8 mouse cellular contexts compared by ENCODE assay signal in the genomic region with DNA sequence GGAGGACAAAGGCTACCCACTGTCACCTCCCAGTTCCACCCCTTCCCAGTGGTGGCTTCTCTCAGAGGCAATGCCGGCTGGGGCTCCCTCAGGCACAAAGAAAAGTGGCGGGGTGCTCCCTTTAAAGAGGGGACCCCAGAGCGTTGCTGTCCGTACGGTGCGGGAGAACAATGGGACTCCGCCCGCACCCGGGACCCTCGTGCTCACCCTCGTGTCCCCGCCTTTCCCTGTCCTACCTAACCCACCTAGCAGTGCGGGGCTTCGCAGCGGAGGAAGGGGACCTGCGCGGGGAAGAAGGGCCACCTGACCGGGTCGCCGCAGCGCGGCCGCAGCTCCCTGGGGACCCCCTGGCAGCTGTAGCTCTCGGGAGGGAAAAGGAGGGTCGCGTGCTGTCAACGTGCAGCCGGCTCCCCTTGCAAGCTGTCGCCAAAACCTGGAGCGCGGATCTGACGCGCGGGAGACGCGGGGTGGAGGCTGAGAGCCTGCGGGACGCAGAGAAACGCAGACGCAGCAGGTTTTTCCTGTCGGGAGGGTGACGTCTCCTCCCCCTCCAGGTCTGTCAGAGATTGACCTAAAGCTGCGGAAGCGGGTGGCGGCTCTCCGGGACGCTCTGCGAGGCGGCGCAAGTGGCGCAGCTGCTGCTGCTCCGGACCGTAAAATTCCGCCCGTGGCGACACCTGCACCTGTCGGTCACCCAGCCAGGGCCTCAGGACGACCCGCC. TPM values are rescaled to one million over a fixed set of nuclear protein-coding genes. Genes with fewer than 3 reads are reported as not detected.
DNase-seq lines count a peak whose midpoint lies in the region; ATAC-seq and TF ChIP-seq lines count a peak whose summit lies in the region.

No protein-coding gene starts in this region.

- H3K4me1 ChIP-seq in E14TG2a.4 (replicated peaks; ENCODE audit: low read depth, low read length) = peaks cover 27% of the 10 kb centered on the region
- peaks cover 3% of the 10 kb centered on the region; the same call in 1 of the 2 replicates for H3K4me1 ChIP-seq in forebrain, embryonic 14.5 days (ENCODE audit: control insufficient read depth, insufficient read depth, low read length)
- H3K4me1 ChIP-seq in lung, embryonic 14.5 days (ENCODE audit: insufficient read depth) = peaks cover 10% of the 10 kb centered on the region; the same call in 1 of the 2 replicates

- TF ChIP-seq CTCF in E14TG2a.4 (conservative IDR thresholded peaks at IDR 0.05; ENCODE audit: low read length) = no peak
- no peak for TF ChIP-seq CTCF in lung, embryonic 14.5 days (IDR thresholded peaks at IDR 0.05; ENCODE audit: low read depth)

- no peaks in the 10 kb centered on the region for H3K36me3 ChIP-seq in E14TG2a.4 (ENCODE audit: insufficient read depth, low read length)
- no peaks in the 10 kb centered on the region for H3K36me3 ChIP-seq in forebrain, embryonic 14.5 days (ENCODE audit: control insufficient read depth, insufficient read depth, low read length)
- 0 out of 2 replicates have a peak, but pooled peaks cover under 1% of the 10 kb centered on the region for H3K36me3 ChIP-seq in lung, embryonic 14.5 days (ENCODE audit: insufficient read depth)

- DNase-seq in cerebellum, adult 11 months = peak; percentile 78
- DNase-seq in forebrain, embryonic 14.5 days (ENCODE audit: low spot score) = peak; percentile 90
- DNase-seq in heart, postnatal 14 days = peak; percentile 72 to 73
- DNase-seq in layer of hippocampus, adult 8-10 months (ENCODE audit: low spot score in 2 of 2) = peak; percentile 35 to 42
- peak; percentile 78 for DNase-seq in lung, embryonic 14.5 days
- DNase-seq in testis, postnatal 10 days (ENCODE audit: low spot score) = peak; percentile 72

- peak; percentile 84 for ATAC-seq in forebrain, embryonic 14.5 days
- peak; percentile 42 for ATAC-seq in lung, embryonic 14.5 days (ENCODE audit: insufficient read depth)
- peak; percentile 54 for ATAC-seq in neutrophil, adult 5-6 weeks (ENCODE audit: extremely low read depth, insufficient number of reproducible peaks, low FRiP score, poor library complexity, severe bottlenecking)

- intact Hi-C loops in heart, postnatal 14 days (cut with DNase I) = loop anchor here (5.0 kb wide), 3 partner anchors 117 to 212 kb away; no protein-coding TSS in a partner anchor

- H3K27ac ChIP-seq in forebrain, embryonic 14.5 days (ENCODE audit: low read depth, low read length) = peak overlapping the region; percentile 91
- H3K27ac ChIP-seq in lung, embryonic 14.5 days (ENCODE audit: low read depth) = peak overlapping the region; percentile 87

- H3K4me3 ChIP-seq in E14TG2a.4 (replicated peaks; ENCODE audit: low read length) = peak overlapping the region; percentile 86
- H3K4me3 ChIP-seq in forebrain, embryonic 14.5 days (ENCODE audit: low read depth, low read length) = peak overlapping the region; percentile 68
- H3K4me3 ChIP-seq in lung, embryonic 14.5 days (ENCODE audit: low read depth, low read length) = peak overlapping the region; percentile 74

- peak overlapping the region; percentile 91 for H3K4me2 ChIP-seq in forebrain, embryonic 14.5 days (ENCODE audit: low read length)
- peak overlapping the region; percentile 100 for H3K4me2 ChIP-seq in lung, embryonic 14.5 days

- under 1% methylated on average over 59 of the region's 59 CpGs for WGBS in forebrain, embryonic 14.5 days
- under 1% methylated on average over 58 of the region's 59 CpGs for WGBS in lung, embryonic 14.5 days

- no peaks in the 10 kb centered on the region for H3K9me3 ChIP-seq in E14TG2a.4 (ENCODE audit: low read length)
- no peaks in the 10 kb centered on the region for H3K9me3 ChIP-seq in forebrain, embryonic 14.5 days (replicated peaks; ENCODE audit: control insufficient read depth, low read length)
- no peaks in the 10 kb centered on the region for H3K9me3 ChIP-seq in lung, embryonic 14.5 days (ENCODE audit: low read depth, low read length)

- peaks cover 59% of the 10 kb centered on the region for H3K27me3 ChIP-seq in E14TG2a.4 (ENCODE audit: insufficient read depth, low read length)
- no peaks in the 10 kb centered on the region for H3K27me3 ChIP-seq in forebrain, embryonic 14.5 days (replicated peaks; ENCODE audit: control insufficient read depth, insufficient read depth, low read length)
- H3K27me3 ChIP-seq in lung, embryonic 14.5 days (ENCODE audit: insufficient read depth, low read length) = peaks cover 8% of the 10 kb centered on the region

- peak overlapping the region; percentile 91 for H3K9ac ChIP-seq in forebrain, embryonic 14.5 days (ENCODE audit: low read length)
- peak overlapping the region; percentile 72 for H3K9ac ChIP-seq in lung, embryonic 14.5 days

RNA-seq across cellular contexts. Expression of a gene that starts 0.5 kb away (rescaled TPM):
- polyA plus RNA-seq in forebrain, embryonic 14.5 days (2014; fragmentation: Nextera tagmentation; extraction: Ambion mirVana) = 41.3 and 42.4 TPM in 2 replicates
- total RNA-seq in heart, postnatal 14 days (2021) = 10 to 100 TPM; 28.3 to 36.2 TPM
- total RNA-seq in layer of hippocampus, adult 8-10 months (2022) = 1 to 10 TPM; 4.4 to 7.6 (median 6.6) TPM
- polyA plus RNA-seq in lung, embryonic 14.5 days (2014; fragmentation: Nextera tagmentation; extraction: Ambion mirVana) = 52.1 and 65.0 TPM in 2 replicates
- total RNA-seq in neutrophil, adult 5-6 weeks (2017) = 105 and 112 TPM in 2 replicates

Comparison
In these comparisons a context has a peak if more than half of its experiments do, and no peak if none do; other contexts are left out.
1. Peak in every context shown above with its lines: DNase-seq, ATAC-seq, H3K4me3 ChIP-seq and H3K27ac ChIP-seq.
2. DNase-seq: peak in every context shown above with its lines; median percentile 90 in forebrain, embryonic 14.5 days; 78 in cerebellum, adult 11 months; 78 in lung, embryonic 14.5 days; 72 in heart, postnatal 14 days; 72 in testis, postnatal 10 days; 38 in layer of hippocampus, adult 8-10 months.